Mouse (Mus musculus) cerebellum, adult (tissue): ENCODE data around the gene Slc2a5.

Experiments
- ATAC-seq: cut with Nextera tagmentation; 2 replicates; pipeline ENCODE4 v1.9.2; 2017; ENCODE audit warnings: mild to moderate bottlenecking, moderate library complexity, mixed read lengths; ENCODE audit not compliant: insufficient number of reproducible peaks, low FRiP score, low TSS enrichment

The Slc2a5 gene

GRCm38 (mm10) chr4:150119055-150119454, at the start of gene Slc2a5:
Slc2a5 (plus strand) TSS chr4:150119283.
- ATAC-seq: no peak

GRCm38 (mm10) chr4:150070136-150070535, 48.9 kb upstream of the Slc2a5 start:
- ATAC-seq: no peak

DNA sequence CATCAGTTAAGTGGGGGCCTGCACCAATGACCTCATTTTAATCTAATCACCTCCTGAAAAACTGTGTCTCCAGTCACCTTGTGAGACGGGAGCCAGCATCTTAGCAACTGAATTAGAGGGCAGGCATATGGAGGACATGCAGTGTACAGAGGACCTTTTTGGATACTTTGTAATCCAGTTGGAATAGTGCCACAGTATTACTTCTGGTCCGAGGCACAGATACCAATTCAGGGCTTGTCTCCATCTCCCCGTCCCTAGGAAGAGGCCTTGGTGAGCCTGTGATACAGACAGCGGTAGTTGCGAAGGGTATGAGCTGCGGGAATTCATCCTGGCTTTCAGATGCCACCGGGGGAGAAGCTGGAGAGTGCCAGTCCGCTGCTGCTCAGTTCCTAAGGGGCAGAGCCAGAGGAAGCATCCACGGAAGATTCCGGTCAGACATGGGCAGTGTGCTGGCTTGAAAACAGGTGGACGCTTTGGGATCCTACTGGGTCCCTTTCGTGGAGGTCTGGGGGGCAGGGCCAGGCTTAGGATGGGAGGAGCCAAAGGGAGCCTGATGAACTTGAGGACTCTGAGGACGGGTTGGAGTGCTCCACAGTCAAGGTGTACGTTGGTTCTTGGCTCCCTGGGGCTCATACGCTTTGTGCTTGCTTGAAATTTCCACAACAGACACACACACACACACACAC, 46.5 kb upstream of the Slc2a5 start:
- ATAC-seq: peak; percentile 36; the same call in 1 of the 2 replicates

- ATAC-seq: no peak
These were observed 46.0 kb upstream of the Slc2a5 start for GRCm38 (mm10) chr4:150073102-150073473.

DNA sequence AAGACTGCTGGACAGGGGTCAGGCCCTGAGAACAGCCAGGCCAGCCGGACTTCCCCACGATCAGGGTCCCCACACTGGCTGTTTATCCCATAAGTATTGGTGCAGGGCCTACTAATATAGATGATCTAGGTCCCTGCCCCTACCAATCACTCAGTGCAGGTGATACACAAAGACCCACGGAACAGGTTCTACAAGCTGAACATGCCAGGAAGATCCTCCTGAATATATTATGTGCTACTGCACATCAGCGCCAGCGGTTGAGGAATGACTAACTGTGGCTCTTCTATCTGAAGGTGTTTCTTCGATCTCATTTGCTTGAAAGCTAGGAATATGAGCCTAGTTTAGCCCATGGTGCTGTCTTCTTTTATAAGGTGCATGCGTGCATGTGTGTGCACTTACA, 43.7 kb upstream of the Slc2a5 start:
- ATAC-seq: no peak

DNA sequence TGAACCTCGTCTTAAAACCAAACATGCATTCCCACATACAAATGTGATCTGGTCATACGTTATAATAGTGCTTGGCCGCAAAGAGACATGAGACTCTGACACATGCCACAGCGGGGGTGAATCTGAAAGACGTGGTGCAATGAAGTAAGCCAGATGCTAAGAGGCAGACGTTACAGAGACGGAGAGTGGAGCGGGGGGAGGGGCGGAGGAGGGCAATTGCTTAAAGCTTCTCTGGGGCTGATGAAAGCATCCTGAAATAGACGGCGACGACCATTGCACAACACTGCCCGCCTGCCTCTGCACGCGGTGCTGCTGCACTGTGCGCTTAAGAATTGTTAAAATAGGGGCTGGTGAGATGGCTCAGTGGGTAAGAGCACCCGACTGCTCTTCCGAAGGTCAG, 42.9 kb upstream of the Slc2a5 start:
- no peak for ATAC-seq

DNA sequence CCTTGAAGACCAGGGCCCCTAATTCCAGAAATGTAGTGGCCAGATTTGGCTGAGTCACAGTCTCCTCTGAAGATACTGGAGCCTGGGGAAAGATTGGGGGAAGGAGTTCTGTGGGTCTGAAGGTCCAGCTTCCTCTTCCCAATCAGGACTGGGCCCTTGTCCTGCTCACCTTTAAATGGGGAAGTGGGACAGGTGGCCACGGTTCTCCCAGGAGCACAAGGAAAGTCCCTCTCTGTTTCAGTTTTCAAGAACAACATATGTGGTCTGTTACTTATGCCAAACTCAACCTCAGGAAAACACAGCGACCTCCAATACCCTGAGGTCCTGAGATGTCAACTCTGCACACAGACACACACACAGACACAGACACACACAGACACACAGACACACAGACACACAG, 40.4 kb upstream of the Slc2a5 start:
- ATAC-seq: no peak

DNA sequence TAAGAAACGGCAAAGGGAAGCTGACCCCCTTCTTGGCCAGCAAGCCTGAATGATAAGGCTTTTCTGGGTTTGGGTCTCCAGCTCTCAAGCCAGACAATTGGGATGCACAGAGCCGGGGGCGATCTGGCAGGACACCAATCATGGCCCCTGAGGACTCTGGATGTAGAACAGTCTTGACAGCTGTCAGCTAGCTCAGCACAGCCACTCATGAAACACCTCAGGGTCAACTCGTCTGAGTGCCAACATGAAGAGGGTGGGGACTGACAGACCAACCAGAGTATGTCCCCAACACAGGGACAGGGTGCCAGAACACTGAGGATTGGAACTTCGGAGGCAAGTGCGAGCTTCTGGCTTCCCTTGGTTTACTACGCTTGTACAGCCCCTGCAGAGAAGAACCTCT, 39.8 kb upstream of the Slc2a5 start:
- no peak for ATAC-seq

DNA sequence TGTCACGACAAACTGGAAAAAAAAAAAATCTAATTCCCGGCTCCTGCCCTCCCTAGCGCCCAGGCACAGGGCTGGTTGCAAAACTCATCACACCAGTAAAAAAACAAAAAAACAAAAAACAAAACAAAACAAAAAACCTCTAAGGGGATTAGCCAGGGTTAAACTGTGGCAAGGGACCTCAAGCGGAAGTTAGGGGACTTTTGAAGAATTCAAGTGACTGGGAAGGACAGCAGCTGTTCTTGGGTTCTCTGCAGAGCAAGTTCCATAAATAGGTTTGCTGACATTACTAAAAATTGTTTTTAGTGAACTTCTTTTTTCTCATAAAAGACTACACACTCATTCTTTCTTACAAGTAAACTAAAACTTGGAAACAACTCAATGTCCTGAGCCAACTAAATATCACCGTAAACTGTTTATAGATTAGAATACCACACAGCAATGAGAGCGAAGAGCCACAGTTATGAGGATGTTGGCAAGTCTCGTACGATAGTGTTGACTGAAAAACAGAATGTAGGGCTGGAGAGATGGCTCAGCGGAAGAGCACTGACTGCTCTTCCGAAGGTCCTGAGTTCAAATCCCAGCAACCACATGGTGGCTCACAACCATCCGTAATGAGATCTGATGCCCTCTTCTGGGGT, 38.6 kb upstream of the Slc2a5 start:
- ATAC-seq: no peak

DNA sequence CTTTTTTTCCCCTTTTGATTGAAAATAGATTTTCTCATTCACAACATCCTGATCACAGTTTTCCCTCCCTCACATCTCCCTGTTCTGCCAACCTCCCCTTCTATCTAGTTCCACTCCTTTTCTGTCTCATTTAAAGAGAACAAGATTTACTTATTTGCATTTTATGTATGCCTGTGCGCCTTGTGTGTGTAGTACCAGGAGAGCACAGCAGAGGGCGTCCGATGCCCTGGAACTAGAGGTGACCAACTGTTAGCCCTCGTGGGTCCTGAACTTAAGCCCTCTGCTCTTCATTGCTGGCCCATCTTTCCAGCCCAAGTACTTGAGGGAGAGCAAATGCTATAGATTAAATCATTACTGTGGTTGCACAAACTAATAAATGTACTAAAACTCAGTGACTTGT, 33.7 kb upstream of the Slc2a5 start:
- ATAC-seq: no peak

DNA sequence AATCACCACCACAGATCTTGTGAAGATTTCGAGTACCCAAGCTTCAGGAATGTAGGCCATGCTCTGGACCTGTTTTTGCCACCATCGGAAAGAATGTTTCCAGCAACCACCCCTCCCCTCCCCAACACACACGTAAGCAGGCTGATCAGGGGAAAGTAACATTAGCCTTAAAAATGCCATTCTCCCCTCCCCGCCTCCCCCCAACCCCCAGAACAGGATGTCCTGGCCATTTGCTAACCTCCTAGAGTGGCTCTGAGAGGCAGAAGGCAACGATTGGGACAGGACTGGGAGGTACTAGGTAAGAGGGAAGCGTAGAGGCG, 32.3 kb upstream of the Slc2a5 start:
- ATAC-seq: no peak

DNA sequence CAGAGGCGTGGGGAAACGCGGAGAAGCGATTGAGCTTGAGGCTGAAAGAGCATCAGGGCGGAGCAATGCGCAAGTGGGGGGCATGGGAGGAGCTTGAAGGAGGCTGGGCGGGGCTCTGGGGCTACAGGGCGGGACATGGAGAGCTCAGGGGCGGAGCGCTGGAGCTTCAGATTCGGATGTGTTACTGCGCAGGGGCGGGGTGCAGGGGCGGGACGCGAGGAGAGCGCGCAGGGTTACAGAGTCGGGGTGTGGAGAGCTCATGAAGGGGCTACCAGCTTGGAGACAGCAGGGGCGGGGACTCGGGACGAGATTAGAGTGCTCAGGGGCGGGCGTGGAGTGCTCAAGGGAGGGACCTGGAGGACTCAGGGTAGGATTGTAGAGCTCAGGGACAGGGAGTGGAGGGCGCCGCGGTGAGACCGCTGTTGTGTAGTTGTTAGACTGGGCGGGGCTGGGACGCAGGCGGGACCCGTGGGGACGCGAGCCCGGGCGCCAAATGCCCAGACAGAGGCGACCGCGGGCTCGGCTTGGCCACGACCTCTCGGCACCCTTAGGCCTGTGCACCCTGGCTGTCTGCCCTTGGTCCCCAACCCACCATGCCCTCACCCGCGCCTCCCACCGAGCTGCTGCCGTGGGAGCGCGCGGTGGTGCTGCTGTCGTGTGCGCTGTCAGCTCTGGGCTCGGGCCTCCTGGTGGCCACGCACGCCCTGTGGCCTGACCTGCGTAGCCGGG, 31.8 kb upstream of the Slc2a5 start, which contains the start of gene Gpr157:
Gene Gpr157 (plus strand): TSS at position 205 of the 729 bp plus-strand sequence.
- ATAC-seq: peak; percentile 85

- no peak for ATAC-seq
These were observed 31.1 kb upstream of the Slc2a5 start for GRCm38 (mm10) chr4:150087890-150088530.

DNA sequence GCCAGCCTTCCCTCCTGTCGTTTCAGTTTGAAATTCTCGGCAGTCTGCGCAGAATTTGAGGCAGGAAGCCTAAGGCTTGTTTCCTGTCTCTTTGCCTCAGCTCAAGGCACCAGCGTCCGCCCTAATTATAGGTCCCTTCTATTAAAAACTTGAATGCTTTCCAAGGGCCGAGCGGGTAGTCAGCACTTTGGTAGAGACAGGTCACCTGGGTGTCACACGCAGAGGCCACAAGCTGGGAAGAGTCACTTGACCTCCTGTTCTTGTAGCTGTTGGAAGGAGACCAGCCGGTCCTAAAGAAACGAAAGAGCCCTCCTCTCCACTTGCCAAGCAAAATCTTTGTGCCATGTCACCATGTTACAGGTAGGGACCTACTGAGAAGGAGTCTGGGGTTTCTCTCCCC, 30.0 kb upstream of the Slc2a5 start:
- no peak for ATAC-seq

DNA sequence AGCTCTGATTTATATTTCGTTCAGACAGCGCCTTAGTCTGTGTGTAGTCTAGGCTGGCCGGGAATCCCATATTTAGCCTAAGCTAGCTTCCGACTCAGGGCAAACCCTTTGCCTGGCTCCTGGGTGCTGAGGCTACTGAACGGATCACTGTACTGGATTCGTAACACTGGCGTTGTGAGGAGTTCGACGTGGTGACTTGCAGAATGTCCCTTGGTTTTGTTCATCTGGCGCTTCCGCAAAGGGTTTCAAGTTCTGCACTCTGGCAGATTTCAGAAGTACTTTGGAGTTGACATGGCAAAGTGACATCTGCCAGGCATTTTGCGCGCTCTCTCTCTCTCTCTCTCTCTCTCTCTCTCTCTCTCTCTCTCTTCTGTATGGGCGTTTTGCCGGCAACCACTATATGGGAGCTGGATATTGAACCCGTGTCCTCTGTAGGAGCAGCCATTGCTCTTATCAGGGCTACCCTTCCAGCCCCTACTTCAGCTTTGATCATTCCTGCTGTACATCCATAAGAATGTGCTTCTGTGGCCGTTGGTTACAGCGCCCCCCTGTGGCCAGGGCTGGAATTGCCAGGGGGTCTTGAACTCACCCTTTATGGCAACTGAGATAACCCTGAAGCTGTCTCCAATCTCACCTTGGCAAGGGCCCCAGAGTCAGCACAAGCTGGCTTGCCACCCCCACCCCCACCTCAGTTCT, 27.0 kb upstream of the Slc2a5 start:
- ATAC-seq: no peak

GRCm38 (mm10) chr4:150092583-150092902, 26.5 kb upstream of the Slc2a5 start:
- no peak for ATAC-seq

GRCm38 (mm10) chr4:150093560-150094462, 25.3 kb upstream of the Slc2a5 start:
- no peak for ATAC-seq

DNA sequence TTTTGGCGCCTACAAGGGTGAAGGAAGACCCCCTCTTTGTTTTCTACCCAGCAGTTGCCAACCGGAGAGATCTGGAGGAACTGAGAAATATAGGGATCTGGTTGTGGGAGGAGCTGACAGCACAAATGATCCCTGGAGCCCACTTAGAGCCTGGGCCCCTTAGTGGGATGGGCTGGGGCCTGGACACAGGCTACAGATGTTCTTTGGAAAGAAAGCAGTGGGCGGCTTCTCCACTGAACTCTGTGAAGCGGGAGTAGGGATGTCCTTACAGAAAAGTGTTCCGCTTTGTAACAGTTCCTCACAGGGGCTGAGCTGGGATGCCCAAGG, 24.7 kb upstream of the Slc2a5 start:
- ATAC-seq: no peak

GRCm38 (mm10) chr4:150096309-150096708, 22.8 kb upstream of the Slc2a5 start:
- no peak for ATAC-seq

GRCm38 (mm10) chr4:150097847-150098246, 21.2 kb upstream of the Slc2a5 start:
- ATAC-seq: no peak
